Mouse (Mus musculus): ENCODE results near the gene Mapk10.
A peak's percentile ranks its signal among the peaks of the same experiment; 100 is the strongest.

The Mapk10 gene

GRCm38 (mm10) chr5:103211101-103211848 lies at the start of gene Mapk10:
TSS of gene Mapk10 (minus strand) at chr5:103211334.
- peak; percentile 45 for DNase-seq (ENCODE audit: low read depth)

- no peak for DNase-seq (ENCODE audit: low read depth)
Measured at GRCm38 (mm10) chr5:103256144-103256543, 45.0 kb upstream of the Mapk10 start.

- DNase-seq (ENCODE audit: low read depth), result no peak
Measured at GRCm38 (mm10) chr5:103242430-103242829, 31.3 kb upstream of the Mapk10 start.

- no peak for DNase-seq (ENCODE audit: low read depth)
Measured at GRCm38 (mm10) chr5:103231822-103232221, 20.7 kb upstream of the Mapk10 start.

GRCm38 (mm10) chr5:103230334-103230733 lies 19.2 kb upstream of the Mapk10 start:
- DNase-seq (ENCODE audit: low read depth), result no peak

- no peak for DNase-seq (ENCODE audit: low read depth)
Measured at GRCm38 (mm10) chr5:103229321-103229720, 18.2 kb upstream of the Mapk10 start.

- no peak for DNase-seq (ENCODE audit: low read depth)
Measured at GRCm38 (mm10) chr5:103221997-103222396, 10.9 kb upstream of the Mapk10 start.

- no peak for DNase-seq (ENCODE audit: low read depth)
Measured at GRCm38 (mm10) chr5:103210644-103211043, 490 bp downstream of the Mapk10 start.

- no peak for DNase-seq (ENCODE audit: low read depth)
Measured at GRCm38 (mm10) chr5:103210018-103210417, 1.1 kb downstream of the Mapk10 start.

GRCm38 (mm10) chr5:103209486-103209885 lies 1.6 kb downstream of the Mapk10 start:
- no peak for DNase-seq (ENCODE audit: low read depth)

- DNase-seq (ENCODE audit: low read depth), result no peak
Measured at GRCm38 (mm10) chr5:103208869-103209268, 2.3 kb downstream of the Mapk10 start.

GRCm38 (mm10) chr5:103208021-103208511 lies 3.1 kb downstream of the Mapk10 start:
- DNase-seq (ENCODE audit: low read depth), result no peak

- DNase-seq (ENCODE audit: low read depth), result no peak
Measured at GRCm38 (mm10) chr5:103197796-103198325, 13.3 kb downstream of the Mapk10 start.

GRCm38 (mm10) chr5:103194549-103194948 lies 16.6 kb downstream of the Mapk10 start:
- DNase-seq (ENCODE audit: low read depth), result no peak

- no peak for DNase-seq (ENCODE audit: low read depth)
Measured at GRCm38 (mm10) chr5:103193700-103194099, 17.4 kb downstream of the Mapk10 start.

GRCm38 (mm10) chr5:103191577-103191976 lies 19.6 kb downstream of the Mapk10 start:
- no peak for DNase-seq (ENCODE audit: low read depth)

- no peak for DNase-seq (ENCODE audit: low read depth)
Measured at GRCm38 (mm10) chr5:103184256-103184655, 26.9 kb downstream of the Mapk10 start.

- no peak for DNase-seq (ENCODE audit: low read depth)
Measured at GRCm38 (mm10) chr5:103181622-103182021, 29.5 kb downstream of the Mapk10 start.

GRCm38 (mm10) chr5:103177010-103177409 lies 34.1 kb downstream of the Mapk10 start:
- no peak for DNase-seq (ENCODE audit: low read depth)

GRCm38 (mm10) chr5:103175989-103176388 lies 35.1 kb downstream of the Mapk10 start:
- DNase-seq (ENCODE audit: low read depth), result no peak

GRCm38 (mm10) chr5:103174607-103175006 lies 36.5 kb downstream of the Mapk10 start:
- no peak for DNase-seq (ENCODE audit: low read depth)

- no peak for DNase-seq (ENCODE audit: low read depth)
Measured at GRCm38 (mm10) chr5:103171207-103171606, 39.9 kb downstream of the Mapk10 start.

GRCm38 (mm10) chr5:103167371-103167770 lies 43.8 kb downstream of the Mapk10 start:
- no peak for DNase-seq (ENCODE audit: low read depth)

- DNase-seq (ENCODE audit: low read depth), result no peak
Measured at GRCm38 (mm10) chr5:103166755-103167154, 44.4 kb downstream of the Mapk10 start.
